Mouse (Mus musculus) ES-Bruce4 (cell line): ENCODE results near the gene Ndufs3. TPM values are rescaled to one million over a fixed set of nuclear protein-coding genes. Genes with fewer than 3 reads are reported as not detected.

Experiments used
- H3K27ac ChIP-seq: 2 replicates; pipeline ENCODE4 v1.5.1; 2012; ENCODE audit warnings: low read length, inconsistent platforms; ENCODE audit not compliant: insufficient read depth
- H3K27me3 ChIP-seq: 2 replicates; pipeline ENCODE4 v1.6.1; 2012; ENCODE audit warnings: mild to moderate bottlenecking, low read length, inconsistent platforms; ENCODE audit not compliant: control insufficient read depth, poor library complexity, insufficient read depth, severe bottlenecking
- H3K36me3 ChIP-seq: 2 replicates; pipeline ENCODE4 v1.6.1; 2012; ENCODE audit warnings: inconsistent platforms, mild to moderate bottlenecking, low read length, moderate library complexity; ENCODE audit not compliant: control insufficient read depth, poor library complexity, insufficient read depth, severe bottlenecking
- H3K4me1 ChIP-seq: one replicate; pipeline ENCODE4 v1.8.1; 2011; ENCODE audit warnings: low read length; ENCODE audit not compliant: control insufficient read depth, insufficient read depth
- H3K4me3 ChIP-seq: 2 replicates; pipeline ENCODE4 v1.5.1; 2011; ENCODE audit warnings: low read depth, mild to moderate bottlenecking, low read length
- H3K9ac ChIP-seq: 2 replicates; pipeline ENCODE4 v1.6.1; 2012; ENCODE audit warnings: low read depth, mild to moderate bottlenecking, inconsistent platforms; ENCODE audit not compliant: poor library complexity, severe bottlenecking
- H3K9me3 ChIP-seq: replicated peaks from 2 replicates; pipeline ENCODE4 v1.6.1; 2012; ENCODE audit warnings: mild to moderate bottlenecking, low read length, inconsistent platforms; ENCODE audit not compliant: control insufficient read depth, poor library complexity, insufficient read depth, severe bottlenecking
- CTCF ChIP-seq: IDR thresholded peaks from one replicate; pipeline ENCODE4 v1.8.1; 2011; ENCODE audit warnings: low read depth, low read length
- EP300 ChIP-seq: IDR thresholded peaks from 2 replicates; pipeline ENCODE4 v1.6.1; 2011; ENCODE audit warnings: low read depth, low read length; ENCODE audit not compliant: insufficient read depth
- POLR2A ChIP-seq: IDR thresholded peaks from one replicate; pipeline ENCODE4 v1.8.1; 2011; ENCODE audit warnings: low read length; ENCODE audit not compliant: insufficient read depth
- polyA plus RNA-seq: library from polyadenylated mRNA; stranded (reverse); fragments of >200 nt; gene quantifications from 2 replicates; pipeline ENCODE4 v1.2.4, GENCODE M21; 2011; ENCODE audit warnings: low read depth; ENCODE audit not compliant: missing spikeins, insufficient read depth, insufficient read length

The Ndufs3 gene
- polyA plus RNA-seq, 1 experiment = 90.1 TPM

DNA sequence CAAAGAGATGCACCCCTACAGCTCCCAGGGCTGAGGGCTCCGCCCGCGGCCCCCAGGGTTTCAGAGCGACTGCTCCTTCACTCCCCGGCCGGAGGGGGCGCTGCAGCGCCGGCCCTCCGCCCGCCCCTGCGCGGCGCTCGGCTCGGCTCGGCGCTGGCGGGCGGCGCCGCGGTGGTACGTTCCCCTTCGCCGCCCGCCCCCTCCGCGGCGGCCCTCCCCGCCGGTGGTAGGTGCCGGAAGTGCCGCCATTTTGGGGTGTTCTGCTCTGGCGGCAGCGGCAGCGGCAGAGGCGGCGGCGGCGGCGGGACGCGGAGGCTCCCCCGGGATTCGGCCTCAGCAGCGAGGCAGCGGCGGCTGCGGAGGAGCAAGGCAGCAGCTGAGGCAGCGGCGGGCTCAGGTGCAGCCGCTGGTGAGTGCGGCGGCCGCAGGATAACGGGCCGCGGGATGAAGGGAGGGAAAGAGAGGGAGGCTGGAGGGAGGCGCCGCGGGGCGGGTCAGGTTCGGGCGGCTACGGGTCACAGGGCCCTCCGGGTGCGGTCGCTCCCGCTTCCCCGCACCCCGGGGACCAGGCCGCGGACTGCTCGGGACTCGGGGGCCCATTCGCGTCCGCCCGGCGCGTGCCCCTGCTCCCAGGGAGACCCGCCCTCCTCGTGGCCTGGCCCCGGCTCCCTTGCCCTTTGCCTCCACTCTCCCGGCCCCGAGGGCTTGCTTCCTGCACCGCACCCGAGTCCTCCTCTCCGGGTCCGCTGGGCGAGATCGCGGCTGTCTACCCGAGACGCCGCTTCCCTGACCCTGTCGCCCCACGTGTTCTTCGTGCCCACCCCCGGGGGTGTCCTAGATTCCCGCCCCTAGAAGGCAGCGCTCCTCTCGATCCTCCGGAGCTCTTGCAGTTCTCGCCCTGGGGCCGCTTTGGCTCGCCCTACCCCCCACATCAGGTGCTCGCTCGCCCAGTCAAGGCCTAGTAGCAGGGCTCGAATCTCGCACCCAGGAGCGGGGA is 35.9 kb upstream of the Ndufs3 start, which contains the start of gene Celf1:
Gene Celf1, plus strand, starts transcription at position 150 of the 997 bp plus-strand sequence.
- Histone ChIP-seq H3K27me3 (no peaks in the 10 kb centered on the region), H3K27ac (peak within 1 kb of the TSS; percentile 45), H3K4me3 (peak within 1 kb of the TSS; percentile 90), H3K9ac (peak within 1 kb of the TSS; percentile 98), H3K9me3 (no peaks in the 10 kb centered on the region), H3K36me3 (peaks cover 8% of the 10 kb centered on the region), H3K4me1 (peaks cover 2% of the 10 kb centered on the region)
- TF ChIP-seq EP300 (no peak), POLR2A (peak; percentile 13), CTCF (peak; percentile 36)

DNA sequence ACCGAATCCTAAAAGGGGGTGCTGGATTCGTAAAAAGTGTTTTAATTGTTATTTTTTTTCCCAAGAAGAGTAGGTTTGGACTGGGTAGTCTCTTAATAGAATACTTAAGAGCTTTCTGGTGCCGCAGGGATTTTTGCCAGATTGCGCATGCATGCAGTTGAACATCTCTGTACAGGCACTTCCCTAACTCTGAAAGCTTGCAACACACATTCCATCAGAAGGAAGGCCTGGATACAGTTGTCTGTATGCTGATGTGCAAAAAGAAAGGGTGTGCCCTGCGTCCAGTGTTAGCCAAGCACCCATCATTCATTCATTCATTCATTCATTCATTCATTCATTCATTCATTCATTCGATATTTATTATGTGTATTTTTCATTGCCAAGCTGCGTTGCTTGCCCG is 35.1 kb upstream of the Ndufs3 start:
- Histone ChIP-seq H3K27ac (no peak overlapping the region), H3K4me1 (peaks cover 2% of the 10 kb centered on the region), H3K4me3 (peak overlapping the region; percentile 63), H3K27me3 (no peaks in the 10 kb centered on the region), H3K9me3 (no peaks in the 10 kb centered on the region), H3K36me3 (peaks cover 8% of the 10 kb centered on the region), H3K9ac (no peak overlapping the region)
- no peak for TF ChIP-seq POLR2A
- TF ChIP-seq CTCF = no peak
- no peak for TF ChIP-seq EP300

DNA sequence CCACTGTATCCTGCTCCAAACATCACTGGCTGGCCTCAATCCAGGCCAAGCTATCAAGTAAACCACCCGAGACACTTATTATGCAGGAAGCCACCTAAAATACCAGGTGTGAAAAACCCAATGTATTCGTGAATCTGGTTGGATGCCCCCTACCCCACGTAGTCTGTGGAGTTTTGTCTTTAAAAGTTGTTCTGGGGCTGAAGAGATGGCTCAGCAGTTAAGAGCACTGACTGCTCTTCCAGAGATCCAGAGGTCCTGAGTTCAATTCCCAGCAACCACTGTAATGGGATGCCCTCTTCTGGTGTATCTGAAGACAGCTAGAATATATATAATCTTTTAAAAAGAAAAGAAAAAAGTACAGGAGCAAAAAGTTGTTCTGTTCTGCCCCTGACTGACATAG is 33.7 kb upstream of the Ndufs3 start:
- peaks cover 4% of the 10 kb centered on the region; the same call in 1 of the 2 replicates for H3K36me3 ChIP-seq
- H3K27me3 ChIP-seq = no peaks in the 10 kb centered on the region
- H3K4me1 ChIP-seq = peaks cover 2% of the 10 kb centered on the region
- no peak for TF ChIP-seq POLR2A
- no peak for TF ChIP-seq EP300
- no peak for TF ChIP-seq CTCF
- no peak overlapping the region for H3K9ac ChIP-seq
- H3K27ac ChIP-seq = no peak overlapping the region
- H3K4me3 ChIP-seq = no peak overlapping the region
- no peaks in the 10 kb centered on the region for H3K9me3 ChIP-seq

DNA sequence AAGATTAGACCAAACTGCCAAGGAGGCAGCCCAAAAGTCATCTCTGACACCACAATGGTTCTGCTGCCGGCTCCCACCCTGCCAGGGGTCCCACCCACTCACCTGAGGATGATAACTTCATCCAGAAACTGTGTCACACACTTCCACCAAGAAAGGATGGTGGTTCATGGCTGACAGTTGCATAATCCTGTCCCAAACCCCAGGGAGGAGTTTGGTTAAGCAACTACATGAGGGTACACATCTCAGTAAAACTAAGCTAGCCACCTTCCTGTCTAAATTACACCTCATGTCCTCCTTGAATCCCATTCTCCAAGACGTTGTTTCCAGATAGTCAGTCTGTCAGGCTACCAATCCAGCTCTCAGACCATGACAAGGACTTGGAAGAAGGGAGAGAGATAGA is 27.6 kb upstream of the Ndufs3 start:
- H3K4me3 ChIP-seq = no peak overlapping the region
- no peaks in the 10 kb centered on the region for H3K4me1 ChIP-seq
- H3K36me3 ChIP-seq = no peaks in the 10 kb centered on the region
- H3K9me3 ChIP-seq = no peaks in the 10 kb centered on the region
- H3K27me3 ChIP-seq = no peaks in the 10 kb centered on the region
- no peak for TF ChIP-seq POLR2A
- H3K9ac ChIP-seq = no peak overlapping the region
- H3K27ac ChIP-seq = no peak overlapping the region

DNA sequence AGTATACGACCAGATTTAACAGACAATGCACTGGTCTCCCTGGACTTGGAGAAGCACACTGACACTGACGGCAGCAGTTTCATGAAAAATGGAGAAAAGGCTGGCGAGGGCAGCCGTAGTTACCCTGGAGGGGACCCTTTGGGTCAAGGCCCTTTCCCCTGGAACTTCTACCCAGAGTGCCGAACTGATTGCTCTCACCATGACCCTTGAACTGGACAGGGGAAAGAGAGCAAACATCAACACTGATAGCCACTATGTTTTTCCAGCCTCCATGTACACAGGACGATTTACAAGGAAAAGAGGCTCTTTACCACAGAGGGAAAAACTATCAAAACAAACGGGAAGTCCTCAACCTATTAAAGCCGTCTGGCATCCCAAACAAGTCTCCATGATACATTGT is 27.2 kb upstream of the Ndufs3 start:
- H3K36me3 ChIP-seq = no peaks in the 10 kb centered on the region
- H3K27me3 ChIP-seq = no peaks in the 10 kb centered on the region
- no peak overlapping the region for H3K27ac ChIP-seq
- TF ChIP-seq CTCF (no peak), EP300 (no peak), POLR2A (no peak)
- no peaks in the 10 kb centered on the region for H3K4me1 ChIP-seq
- no peak overlapping the region for H3K9ac ChIP-seq
- H3K9me3 ChIP-seq = no peaks in the 10 kb centered on the region
- H3K4me3 ChIP-seq = no peak overlapping the region

DNA sequence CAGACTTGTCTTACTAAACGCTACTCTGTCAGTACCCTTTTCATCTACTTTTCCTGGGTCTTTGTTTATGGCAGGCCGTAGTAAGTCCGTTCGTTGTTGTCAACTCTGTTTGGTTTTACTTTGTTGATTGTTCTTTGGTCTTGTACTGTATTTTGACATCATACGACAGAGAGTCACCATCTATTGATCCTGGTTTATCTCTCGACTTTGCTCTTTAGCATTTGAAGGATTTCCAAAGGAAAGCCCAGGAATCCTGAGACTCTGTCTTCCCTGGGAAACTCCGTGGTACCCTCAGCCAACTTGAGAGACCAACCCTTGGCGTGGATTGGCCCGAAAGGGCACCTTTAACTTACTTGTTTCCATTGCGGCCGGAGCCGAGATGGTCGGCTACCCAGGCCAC is 23.9 kb upstream of the Ndufs3 start:
- no peaks in the 10 kb centered on the region for H3K36me3 ChIP-seq
- no peak for TF ChIP-seq POLR2A
- TF ChIP-seq CTCF = no peak
- no peak for TF ChIP-seq EP300
- no peaks in the 10 kb centered on the region for H3K4me1 ChIP-seq

More for the DNA sequence above, 23.9 kb upstream of the Ndufs3 start:
- no peak overlapping the region for H3K27ac ChIP-seq
- H3K4me3 ChIP-seq = no peak overlapping the region
- no peaks in the 10 kb centered on the region for H3K9me3 ChIP-seq
- H3K9ac ChIP-seq = no peak overlapping the region
- H3K27me3 ChIP-seq = no peaks in the 10 kb centered on the region
